Mouse (Mus musculus) intestine, embryonic 14.5 days (tissue): ENCODE data around the gene Nptn. TPM values are rescaled to one million over a fixed set of nuclear protein-coding genes. Genes with fewer than 3 reads are reported as not detected.
"Not testable (repeated sequence)": the region's sequence is repeated elsewhere in the genome, so short reads cannot be mapped to it uniquely, and the experiment has no call there.

ENCODE experiments used
- ATAC-seq: fragments of 200-750 bp; cut with Nextera tagmentation; replicated peaks from 2 replicates; pipeline ENCODE4 v1.8.0; 2017; ENCODE audit warnings: low read depth, moderate number of reproducible peaks, moderate TSS enrichment, moderate library complexity; ENCODE audit not compliant: low FRiP score, low TSS enrichment
- DNase-seq: peaks from one replicate; pipeline ENCODE4 v3.0.0-alpha.2; 2018; ENCODE audit warnings: low spot score
- H3K27ac ChIP-seq: fragments of 300-500 bp; sonication (generic); 2 replicates; pipeline ENCODE4 v1.5.1; 2014; ENCODE audit warnings: low read depth, mild to moderate bottlenecking, control low read depth
- H3K27me3 ChIP-seq: fragments of 300-500 bp; sonication (generic); replicated peaks from 2 replicates; pipeline ENCODE4 v1.6.1; 2014; ENCODE audit warnings: low read length, control low read depth; ENCODE audit not compliant: control insufficient read depth, insufficient read depth
- H3K36me3 ChIP-seq: fragments of 300-500 bp; sonication (generic); 2 replicates; pipeline ENCODE4 v1.6.1; 2014; ENCODE audit warnings: low read length, control low read depth; ENCODE audit not compliant: control insufficient read depth, insufficient read depth
- H3K4me1 ChIP-seq: fragments of 300-500 bp; sonication (generic); replicated peaks from 2 replicates; pipeline ENCODE4 v1.6.1; 2014; ENCODE audit warnings: low read length, control low read depth, mixed read lengths; ENCODE audit not compliant: control insufficient read depth, insufficient read depth
- H3K4me2 ChIP-seq: fragments of 300-500 bp; sonication (generic); 2 replicates; pipeline ENCODE4 v1.6.1; 2014; ENCODE audit warnings: low read length
- H3K4me3 ChIP-seq: fragments of 300-500 bp; sonication (generic); 2 replicates; pipeline ENCODE4 v1.5.1; 2014; ENCODE audit warnings: low read depth, low read length, control low read depth, mixed read lengths
- H3K9ac ChIP-seq: fragments of 300-500 bp; sonication (generic); 2 replicates; pipeline ENCODE4 v1.6.1; 2014; ENCODE audit warnings: mild to moderate bottlenecking, low read length
- H3K9me3 ChIP-seq: fragments of 300-500 bp; sonication (generic); 2 replicates; pipeline ENCODE4 v1.6.1; 2016; ENCODE audit warnings: low read length, control low read depth; ENCODE audit not compliant: control insufficient read depth
- WGBS: fragments of 180-500 bp; shearing (Covaris S2); extraction: QIAGEN DNeasy Blood & Tissue Kit; methylation state at CpG from one replicate; pipeline ENCODE4 v1.1.7; 2014; 5-methylcytosine and 5-hydroxymethylcytosine counted together
- polyA plus RNA-seq: library from polyadenylated mRNA; unstranded; fragments of >200 nt; fragmentation: Nextera tagmentation; extraction: Ambion mirVana; gene quantifications from 2 replicates; pipeline ENCODE4 v1.2.1, GENCODE M21; 2014

Nptn gene
- polyA plus RNA-seq, 1 experiment from 2014 or later, result 131 TPM

DNA sequence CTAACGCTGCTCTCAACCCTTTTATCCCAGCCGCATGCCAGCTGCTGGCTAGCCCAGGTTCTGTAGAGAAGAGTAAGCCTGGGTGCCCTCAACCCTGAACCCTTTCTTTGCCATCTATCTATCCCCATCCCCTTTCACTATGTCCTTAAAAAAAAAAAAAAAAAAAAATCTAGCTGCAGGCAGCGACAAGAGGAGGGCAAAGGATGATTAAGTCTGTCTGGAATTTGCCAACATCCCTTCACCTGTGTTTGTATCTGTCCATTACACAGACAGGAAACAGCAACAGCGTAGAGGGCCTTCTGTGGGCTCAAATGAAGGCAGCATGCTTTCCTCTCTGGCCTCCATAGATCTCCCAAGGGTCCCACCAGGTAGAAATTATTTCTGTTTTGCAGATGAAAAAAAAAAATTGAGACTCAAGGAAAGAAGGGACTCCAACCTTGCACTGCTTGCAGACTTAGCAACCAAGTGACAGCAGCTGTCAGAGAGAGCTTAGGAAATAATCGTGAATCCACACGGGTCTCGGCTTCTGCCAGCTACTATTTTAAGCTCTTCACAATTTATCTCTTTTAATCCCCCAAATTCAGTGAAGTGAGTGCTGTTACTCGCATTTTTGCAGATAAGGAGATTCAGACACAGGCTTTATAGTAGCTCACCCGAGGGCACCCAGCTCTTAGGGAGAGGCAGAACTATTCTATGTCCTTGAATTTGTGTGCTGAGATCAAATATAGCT, 26.2 kb upstream of the Nptn start:
- no peak for DNase-seq
- Histone ChIP-seq H3K4me2 (peak overlapping the region; percentile 84), H3K27me3 (no peaks in the 10 kb centered on the region), H3K36me3 (no peaks in the 10 kb centered on the region), H3K9me3 (no peaks in the 10 kb centered on the region), H3K9ac (peak overlapping the region; percentile 90; the same call in 1 of the 2 replicates), H3K4me3 (peak overlapping the region; percentile 82), H3K4me1 (peaks cover 23% of the 10 kb centered on the region), H3K27ac (peak overlapping the region; percentile 91; the same call in 1 of the 2 replicates)
- 15% methylated on average over 9 of the region's 9 CpGs for WGBS
- ATAC-seq, result no peak

DNA sequence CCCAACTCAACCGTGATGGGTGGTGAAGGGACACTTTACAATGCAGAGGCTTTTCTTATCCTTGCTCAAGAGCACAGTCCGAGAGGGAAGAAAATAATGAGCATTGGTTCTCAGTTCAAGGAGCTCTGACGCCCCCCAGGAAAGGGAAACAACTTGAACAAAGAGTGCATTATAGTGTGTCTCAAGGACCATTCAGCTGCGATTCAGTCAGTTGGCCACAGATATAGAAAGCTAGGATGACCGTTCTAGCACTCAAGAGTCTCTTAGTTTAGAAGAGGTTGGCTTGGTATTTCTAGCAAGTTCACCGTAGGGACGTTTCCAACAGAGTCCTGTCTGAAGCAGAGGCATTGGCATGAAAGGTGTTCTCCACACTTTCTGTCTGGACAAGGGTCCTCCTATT, 25.4 kb upstream of the Nptn start:
- no peak for ATAC-seq
- Histone ChIP-seq H3K36me3 (no peaks in the 10 kb centered on the region), H3K4me1 (peaks cover 23% of the 10 kb centered on the region), H3K27ac (no peak overlapping the region), H3K4me3 (no peak overlapping the region), H3K27me3 (no peaks in the 10 kb centered on the region), H3K4me2 (no peak overlapping the region), H3K9me3 (no peaks in the 10 kb centered on the region), H3K9ac (no peak overlapping the region)
- no peak for DNase-seq
- WGBS, result 68% methylated on average over 7 of the region's 7 CpGs

- DNase-seq (no peak), ATAC-seq (no peak)
- H3K4me1 ChIP-seq, result peaks cover 19% of the 10 kb centered on the region
- WGBS, result 56% methylated on average over 3 of the region's 3 CpGs
- no peak overlapping the region for H3K27ac ChIP-seq
- H3K4me2 ChIP-seq, result no peak overlapping the region
- H3K9ac ChIP-seq, result no peak overlapping the region
- H3K36me3 ChIP-seq, result no peaks in the 10 kb centered on the region
- H3K4me3 ChIP-seq, result no peak overlapping the region
- H3K27me3 ChIP-seq, result no peaks in the 10 kb centered on the region
- H3K9me3 ChIP-seq, result no peaks in the 10 kb centered on the region
These were observed 24.3 kb upstream of the Nptn start for GRCm38 (mm10) chr9:58557457-58558455.

DNA sequence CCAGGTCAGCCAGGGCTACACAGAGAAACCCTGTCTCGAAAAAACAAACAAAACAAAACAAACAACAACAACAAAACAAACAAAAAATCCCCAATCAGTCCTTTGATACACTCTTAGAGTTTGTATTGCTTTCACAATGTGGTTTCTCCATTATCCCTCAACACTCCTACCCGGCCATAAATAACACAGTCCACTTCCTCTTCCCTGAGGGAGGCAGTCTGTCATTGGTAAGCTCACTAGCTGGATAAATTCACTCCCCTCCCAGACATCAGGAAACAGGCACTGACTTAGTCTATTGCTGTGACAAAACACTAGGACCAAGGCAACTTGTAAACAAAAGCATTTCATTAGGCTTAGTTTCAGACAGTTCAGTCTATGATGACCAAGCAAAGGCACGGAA, 21.8 kb upstream of the Nptn start:
- H3K9ac ChIP-seq, result no peak overlapping the region
- no peak overlapping the region for H3K4me2 ChIP-seq
- H3K4me3 ChIP-seq, result no peak overlapping the region
- no peak for ATAC-seq
- H3K4me1 ChIP-seq, result peaks cover 11% of the 10 kb centered on the region; the same call in 1 of the 2 replicates
- no peak overlapping the region for H3K27ac ChIP-seq
- H3K9me3 ChIP-seq, result no peaks in the 10 kb centered on the region
- H3K27me3 ChIP-seq, result no peaks in the 10 kb centered on the region
- no peak for DNase-seq
- no peaks in the 10 kb centered on the region for H3K36me3 ChIP-seq
- WGBS, result 59% methylated on average over 3 of the region's 3 CpGs

DNA sequence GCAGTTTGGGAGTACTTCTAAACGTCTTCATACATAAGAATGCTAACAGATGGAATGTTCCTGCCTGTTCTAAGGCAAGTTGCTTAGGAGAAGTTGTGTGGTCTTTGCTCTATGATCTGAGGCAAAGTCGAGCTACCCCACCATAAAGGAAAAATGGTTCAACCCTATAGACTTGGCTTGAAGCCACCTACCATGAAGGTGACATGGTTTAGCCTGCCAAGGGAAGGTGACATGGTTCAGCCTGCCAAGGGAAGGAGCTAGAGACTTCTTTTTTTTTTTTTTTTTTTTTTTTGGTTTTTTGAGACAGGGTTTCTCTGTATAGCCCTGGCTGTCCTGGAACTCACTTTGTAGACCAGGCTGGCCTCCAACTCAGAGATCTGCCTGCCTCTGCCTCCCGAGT, 16.1 kb upstream of the Nptn start:
- WGBS, result 80% methylated on average over 3 of the region's 3 CpGs
- not testable (repeated sequence) for H3K27ac ChIP-seq, H3K27me3 ChIP-seq, H3K4me2 ChIP-seq, H3K9me3 ChIP-seq, H3K9ac ChIP-seq, H3K36me3 ChIP-seq, H3K4me1 ChIP-seq, ATAC-seq, H3K4me3 ChIP-seq
- peak; percentile 24 for DNase-seq

DNA sequence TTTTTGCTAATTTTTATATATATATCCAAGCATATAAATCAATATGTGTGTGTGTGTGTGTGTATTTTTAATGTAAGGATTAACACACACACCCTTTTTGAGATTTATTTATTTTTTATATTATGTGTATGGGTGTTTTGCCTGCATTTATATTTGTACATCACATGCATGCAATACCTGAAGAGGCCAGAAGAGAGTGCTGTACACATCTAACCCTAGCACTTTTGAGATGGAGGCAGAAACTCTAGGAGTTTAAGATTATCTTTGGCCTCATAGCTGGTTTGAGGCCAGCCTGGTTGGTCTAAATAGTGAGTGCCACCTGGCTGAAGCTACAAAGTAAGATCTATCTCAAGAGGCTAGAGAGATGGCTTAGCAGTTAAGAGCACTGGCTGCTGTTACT, 14.4 kb upstream of the Nptn start:
- ATAC-seq, result no peak
- Histone ChIP-seq H3K4me2 (no peak overlapping the region), H3K27ac (no peak overlapping the region), H3K9me3 (no peaks in the 10 kb centered on the region), H3K36me3 (no peaks in the 10 kb centered on the region), H3K4me3 (no peak overlapping the region), H3K9ac (no peak overlapping the region), H3K27me3 (no peaks in the 10 kb centered on the region), H3K4me1 (no peaks in the 10 kb centered on the region)
- DNase-seq, result peak; percentile 45

DNA sequence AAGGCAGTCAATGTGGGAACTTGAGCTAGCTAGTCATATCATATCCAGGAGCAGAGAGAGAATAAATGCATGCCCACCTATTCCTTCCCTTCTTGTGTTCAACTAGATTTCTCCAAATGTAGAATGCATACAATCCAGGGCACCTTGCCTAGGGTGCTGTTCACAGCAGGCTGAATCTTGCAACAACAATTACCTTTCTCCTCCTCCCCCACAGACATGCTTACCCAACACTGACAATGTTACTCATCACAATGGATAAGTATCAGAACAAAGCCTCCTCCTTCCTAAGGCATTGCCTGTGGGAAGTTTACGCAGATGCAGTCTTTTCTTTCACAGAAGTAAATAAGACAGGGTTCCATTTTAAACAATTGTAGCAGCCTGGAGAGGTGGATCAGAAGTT, 11.0 kb upstream of the Nptn start:
- no peak overlapping the region for H3K4me2 ChIP-seq
- no peaks in the 10 kb centered on the region for H3K27me3 ChIP-seq
- H3K4me3 ChIP-seq, result no peak overlapping the region
- no peak overlapping the region for H3K27ac ChIP-seq
- no peaks in the 10 kb centered on the region for H3K36me3 ChIP-seq
- WGBS, result 81% methylated on average over 1 of the region's 1 CpGs
- H3K4me1 ChIP-seq, result no peaks in the 10 kb centered on the region
- no peak for ATAC-seq
- no peak overlapping the region for H3K9ac ChIP-seq
- no peak for DNase-seq
- H3K9me3 ChIP-seq, result no peaks in the 10 kb centered on the region

DNA sequence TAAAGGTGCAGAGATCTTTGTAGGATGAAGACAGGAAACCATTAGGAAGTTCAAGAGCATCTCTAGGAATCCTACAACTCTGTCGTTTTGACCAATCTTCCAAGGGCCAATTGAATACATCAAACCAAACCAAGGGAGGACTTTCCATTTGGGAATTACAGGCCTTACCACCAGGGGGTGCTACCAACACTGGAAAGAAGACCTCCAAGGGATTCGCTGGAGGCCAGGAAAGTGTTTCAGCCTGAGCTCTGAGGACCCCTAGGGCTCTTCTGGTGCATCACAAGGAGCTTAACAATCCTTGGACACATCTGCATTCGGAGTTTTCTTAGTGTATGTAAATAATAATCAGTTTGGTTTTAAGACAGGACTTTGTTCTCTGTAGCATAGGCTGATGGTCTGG, 3.4 kb upstream of the Nptn start:
- H3K4me3 ChIP-seq, result no peak overlapping the region
- peak; percentile 84 for DNase-seq
- H3K4me1 ChIP-seq, result peaks cover 3% of the 10 kb centered on the region; the same call in 1 of the 2 replicates
- WGBS, result 24% methylated on average over 3 of the region's 3 CpGs
- no peak overlapping the region for H3K9ac ChIP-seq
- H3K27me3 ChIP-seq, result no peaks in the 10 kb centered on the region
- H3K9me3 ChIP-seq, result no peaks in the 10 kb centered on the region
- H3K4me2 ChIP-seq, result no peak overlapping the region
- H3K27ac ChIP-seq, result no peak overlapping the region
- no peak for ATAC-seq
- H3K36me3 ChIP-seq, result no peaks in the 10 kb centered on the region
